ENCODE assay signal across 9 mouse cellular contexts in the genomic region with DNA sequence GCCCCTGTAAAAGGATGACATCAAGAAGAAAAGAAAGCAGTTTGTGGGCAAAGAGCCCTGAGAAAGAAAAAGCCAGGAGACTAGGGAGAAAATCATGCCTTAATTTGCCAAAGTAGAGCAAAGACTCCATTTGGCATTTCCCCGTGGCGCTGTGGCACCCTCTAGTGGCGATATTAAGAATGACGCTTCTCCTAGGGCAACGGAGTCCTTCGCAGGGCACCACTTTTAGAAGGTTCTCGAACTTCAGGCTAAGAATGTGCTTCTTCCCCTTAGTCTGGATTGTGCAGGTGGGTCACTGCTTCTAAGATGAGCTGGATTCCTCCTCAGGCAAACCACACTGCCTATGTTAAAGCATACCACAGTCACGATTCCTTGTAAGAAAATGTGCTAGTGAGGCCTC. TPM values are rescaled to one million over a fixed set of nuclear protein-coding genes. Genes with fewer than 3 reads are reported as not detected.
DNase-seq lines count a peak whose midpoint lies in the region; ATAC-seq and TF ChIP-seq lines count a peak whose summit lies in the region.
"Had no signal": no experiment of that assay in that cellular context is flagged by ENCODE, and none has a peak within 500 bp of the region (broad histone marks: within the 10 kb centered on the region; RNA-seq: fewer than 3 reads in every experiment).

No protein-coding gene starts in this region.

- H3K9me3 ChIP-seq in heart, postnatal 0 days (replicated peaks; ENCODE audit: control insufficient read depth, low read length), result no peaks in the 10 kb centered on the region
- no peaks in the 10 kb centered on the region for H3K9me3 ChIP-seq in limb, embryonic 10.5 days (replicated peaks)

- ATAC-seq in heart, postnatal 0 days (ENCODE audit: insufficient read depth, low read depth), result no peak

- H3K4me1 ChIP-seq in heart, postnatal 0 days (ENCODE audit: control insufficient read depth, insufficient read depth), result no peaks in the 10 kb centered on the region
- H3K4me1 ChIP-seq in limb, embryonic 10.5 days, result peaks cover 6% of the 10 kb centered on the region; the same call in 1 of the 2 replicates

- no peaks in the 10 kb centered on the region for H3K36me3 ChIP-seq in heart, postnatal 0 days (replicated peaks; ENCODE audit: control insufficient read depth, insufficient read depth, low read length)
- no peaks in the 10 kb centered on the region for H3K36me3 ChIP-seq in limb, embryonic 10.5 days

- TF ChIP-seq CTCF in heart, postnatal 0 days (IDR thresholded peaks at IDR 0.05; ENCODE audit: low read depth), result peak; percentile 96

- no peak overlapping the region for H3K27ac ChIP-seq in heart, postnatal 0 days (ENCODE audit: low read depth)
- no peak overlapping the region for H3K27ac ChIP-seq in limb, embryonic 10.5 days

- no peak overlapping the region for H3K9ac ChIP-seq in heart, postnatal 0 days (replicated peaks; ENCODE audit: low read depth, low read length)

- no peak overlapping the region for H3K4me2 ChIP-seq in heart, postnatal 0 days (ENCODE audit: low read depth, low read length)

- 14% methylated on average over 8 of the region's 8 CpGs for WGBS in heart, postnatal 0 days
- WGBS in limb, embryonic 10.5 days, result 18% methylated on average over 8 of the region's 8 CpGs

- peak; percentile 16 to 73 for DNase-seq in layer of hippocampus, adult 18-20 months (ENCODE audit: low spot score in 2 of 2)
- DNase-seq in layer of hippocampus, adult 9-11 months, result no peak
- peak; percentile 45 for DNase-seq in adrenal gland, adult 2 months
- DNase-seq in embryo, embryonic 10 days (ENCODE audit: low spot score), result peak; percentile 83
- peak; percentile 29 for DNase-seq in heart, postnatal 0 days (ENCODE audit: low spot score)
- DNase-seq in limb, embryonic 10.5 days (ENCODE audit: low spot score), result peak; percentile 86
- DNase-seq in neural tube, embryonic 10.5 days (ENCODE audit: extremely low spot score, low spot score), result peak; percentile 79
- peak; percentile 26 for DNase-seq in testis, postnatal 14 days (ENCODE audit: low spot score)

- no peak overlapping the region for H3K4me3 ChIP-seq in heart, postnatal 0 days (ENCODE audit: low read depth, low read length)
- H3K4me3 ChIP-seq in limb, embryonic 10.5 days, result no peak overlapping the region
- H3K4me3 ChIP-seq: myocyte had no signal

- H3K27me3 ChIP-seq in heart, postnatal 0 days (ENCODE audit: control insufficient read depth, insufficient read depth, low read length), result no peaks in the 10 kb centered on the region
- no peaks in the 10 kb centered on the region for H3K27me3 ChIP-seq in limb, embryonic 10.5 days (ENCODE audit: low read depth, poor library complexity, severe bottlenecking)

- no peak for TF ChIP-seq EP300 in heart, postnatal 0 days (IDR thresholded peaks at IDR 0.05; ENCODE audit: low read depth)

RNA-seq across cellular contexts. Expression of gene Il1rl1, which starts 50.6 kb away (rescaled TPM):
- under 1 TPM; 0.10 TPM for total RNA-seq in layer of hippocampus, adult 18-20 months (2021)
- under 1 TPM; 0.43 to 0.97 TPM for total RNA-seq in adrenal gland, adult 2 months (2021)
- 0.08 and 0.13 TPM in 2 replicates for polyA plus RNA-seq in adrenal gland, adult 2 months (2012; rRNA removed)
- total RNA-seq in heart, postnatal 0 days (2014; rRNA removed; ENCODE audit: low replicate concordance), result 0.15 and 1.6 TPM in 2 replicates
- 0.29 TPM in 2 replicates for polyA plus RNA-seq in heart, postnatal 0 days (2015; fragmentation: Nextera tagmentation; extraction: Ambion mirVana)
- polyA plus RNA-seq in limb, embryonic 10.5 days (2016; fragmentation: Nextera tagmentation; extraction: Ambion mirVana), result 0.15 TPM in 1 of 2 replicates, not detected in the other

RNA-seq across cellular contexts. Expression of gene Il1rl2, which starts 54.4 kb away (rescaled TPM):
- total RNA-seq in layer of hippocampus, adult 18-20 months (2021), result under 1 TPM; 0.22 to 0.38 TPM
- total RNA-seq in adrenal gland, adult 2 months (2021), result 1 to 10 TPM in 1 of 2 experiments, under 1 TPM in 1; 0.86 to 2.6 TPM
- 0.29 and 0.35 TPM in 2 replicates for polyA plus RNA-seq in adrenal gland, adult 2 months (2012; rRNA removed)
- total RNA-seq in heart, postnatal 0 days (2014; rRNA removed; ENCODE audit: low replicate concordance), result 2.5 and 9.4 TPM in 2 replicates
- polyA plus RNA-seq in heart, postnatal 0 days (2015; fragmentation: Nextera tagmentation; extraction: Ambion mirVana), result 2.3 and 2.5 TPM in 2 replicates
- 1.3 and 1.5 TPM in 2 replicates for polyA plus RNA-seq in limb, embryonic 10.5 days (2016; fragmentation: Nextera tagmentation; extraction: Ambion mirVana)
- polyA plus RNA-seq: myocyte had no signal
